Mouse (Mus musculus) kidney, adult 11 months (tissue): ENCODE measurements around the gene Slc2a12.

Experiments
- DNase-seq: peaks from one replicate; pipeline ENCODE4 v3.0.0; 2022

The Slc2a12 gene

DNA sequence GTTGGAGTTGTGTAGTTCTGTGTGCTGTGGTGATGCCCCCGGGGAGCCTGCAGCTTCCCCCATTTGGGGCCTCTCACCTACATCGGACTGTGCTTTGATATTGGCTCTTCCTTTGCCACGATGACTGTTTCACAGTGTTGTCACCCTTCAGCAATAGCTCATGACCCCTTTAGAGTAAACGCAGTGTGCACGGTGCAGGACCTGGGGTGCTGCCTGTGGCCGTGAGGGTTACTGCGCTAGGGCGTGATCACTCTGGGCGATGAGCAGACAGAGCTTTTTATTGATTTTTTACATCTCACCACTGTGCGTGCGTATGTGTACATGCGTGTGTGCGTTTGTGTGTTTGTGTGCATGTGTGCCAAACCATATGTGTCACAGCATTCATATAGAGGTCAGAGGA lies 23.7 kb downstream of the Slc2a12 start:
- no peak for DNase-seq

DNA sequence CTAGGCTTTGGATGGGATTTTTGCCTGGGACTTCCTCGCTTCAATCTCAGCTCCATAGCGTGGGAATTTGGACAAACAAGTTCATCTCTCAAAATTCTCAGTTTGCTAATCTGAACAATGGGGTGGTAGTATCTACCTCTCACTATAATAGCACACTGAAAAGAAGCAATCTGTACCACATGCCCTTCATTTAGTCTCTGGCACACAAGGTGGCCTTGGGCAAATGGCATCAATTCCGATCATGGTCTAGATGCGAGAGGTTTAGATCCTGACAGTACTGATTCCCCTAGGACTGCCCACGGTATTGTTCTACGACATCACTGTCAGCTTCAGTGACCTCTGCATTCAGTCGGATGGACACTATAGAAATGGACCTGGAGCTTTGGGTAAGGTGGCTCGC lies 29.4 kb downstream of the Slc2a12 start:
- no peak for DNase-seq

DNA sequence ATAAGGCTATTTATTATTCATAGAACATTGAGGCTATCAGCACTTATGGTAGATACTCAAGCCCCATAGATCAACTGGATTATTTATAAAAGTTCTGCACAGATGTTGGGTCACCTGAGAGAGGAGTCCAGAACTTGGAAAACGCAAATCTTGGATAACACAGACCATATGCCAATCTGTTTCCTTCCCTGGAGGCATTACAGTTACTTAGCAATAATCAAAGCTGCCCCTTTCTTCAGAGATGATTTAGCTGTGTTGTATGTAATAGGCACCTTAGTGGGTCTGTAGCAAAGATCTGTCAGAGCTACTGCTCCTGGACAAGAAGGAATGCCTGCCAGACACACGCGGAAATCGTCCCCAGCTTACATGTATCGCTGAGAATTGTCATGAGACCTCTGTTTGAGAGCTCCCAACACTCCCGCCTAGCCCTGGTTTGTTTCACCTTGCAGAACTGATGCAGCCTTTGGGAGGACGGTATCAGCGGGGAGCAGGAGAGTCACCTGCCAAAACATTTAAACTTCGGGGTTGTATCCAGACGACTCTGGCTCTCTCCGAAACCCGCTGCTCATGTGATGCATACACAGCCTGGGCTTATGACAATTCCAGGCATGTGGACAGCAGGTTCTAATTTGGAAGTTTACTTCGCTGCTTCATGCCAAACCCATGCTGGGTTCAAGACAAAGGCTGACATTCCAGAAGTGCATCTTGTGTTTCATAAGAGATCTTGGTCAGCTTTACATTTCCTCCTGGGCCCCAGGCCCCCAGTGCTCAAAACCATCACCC lies 31.2 kb downstream of the Slc2a12 start:
- DNase-seq = no peak

DNA sequence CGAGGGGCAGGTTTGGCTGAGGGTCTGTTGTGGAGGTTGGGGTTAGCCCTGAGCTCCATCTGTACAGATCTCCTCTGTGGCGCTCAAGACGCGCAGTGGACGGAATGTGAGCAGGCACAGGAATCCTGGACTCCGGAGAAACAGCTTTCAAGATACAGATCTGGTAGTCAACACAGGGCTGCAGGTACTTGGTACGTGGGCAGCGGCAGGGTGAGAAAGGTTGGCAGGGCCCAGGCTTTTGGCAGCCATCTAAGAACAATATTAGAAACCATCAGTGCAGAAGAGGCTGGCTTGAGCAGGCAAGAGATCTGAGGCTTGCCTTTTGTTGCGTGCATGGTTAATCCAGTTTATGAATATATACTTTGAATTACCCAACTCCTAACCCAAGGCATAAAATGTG lies 51.4 kb downstream of the Slc2a12 start:
- peak; percentile 47 for DNase-seq

DNA sequence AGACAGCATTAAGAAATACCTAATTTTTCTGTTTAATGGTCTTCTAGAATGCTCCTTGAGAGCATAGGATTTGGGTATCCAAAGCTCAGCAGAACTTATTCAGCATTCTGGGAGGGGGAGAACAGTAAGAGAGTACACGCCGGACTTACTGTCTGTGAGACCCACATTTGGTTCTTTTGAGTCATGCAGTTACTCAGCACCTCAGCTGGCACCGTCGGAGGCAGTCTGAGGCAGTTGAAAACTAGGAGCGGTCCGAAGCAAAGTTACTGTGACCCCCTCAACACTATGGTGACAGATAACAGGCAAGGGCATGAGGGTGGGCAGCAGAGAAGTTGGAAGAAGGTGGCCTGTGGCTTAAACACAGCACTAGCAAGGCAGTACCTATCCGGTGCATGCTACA lies 52.1 kb downstream of the Slc2a12 start:
- DNase-seq = no peak

DNA sequence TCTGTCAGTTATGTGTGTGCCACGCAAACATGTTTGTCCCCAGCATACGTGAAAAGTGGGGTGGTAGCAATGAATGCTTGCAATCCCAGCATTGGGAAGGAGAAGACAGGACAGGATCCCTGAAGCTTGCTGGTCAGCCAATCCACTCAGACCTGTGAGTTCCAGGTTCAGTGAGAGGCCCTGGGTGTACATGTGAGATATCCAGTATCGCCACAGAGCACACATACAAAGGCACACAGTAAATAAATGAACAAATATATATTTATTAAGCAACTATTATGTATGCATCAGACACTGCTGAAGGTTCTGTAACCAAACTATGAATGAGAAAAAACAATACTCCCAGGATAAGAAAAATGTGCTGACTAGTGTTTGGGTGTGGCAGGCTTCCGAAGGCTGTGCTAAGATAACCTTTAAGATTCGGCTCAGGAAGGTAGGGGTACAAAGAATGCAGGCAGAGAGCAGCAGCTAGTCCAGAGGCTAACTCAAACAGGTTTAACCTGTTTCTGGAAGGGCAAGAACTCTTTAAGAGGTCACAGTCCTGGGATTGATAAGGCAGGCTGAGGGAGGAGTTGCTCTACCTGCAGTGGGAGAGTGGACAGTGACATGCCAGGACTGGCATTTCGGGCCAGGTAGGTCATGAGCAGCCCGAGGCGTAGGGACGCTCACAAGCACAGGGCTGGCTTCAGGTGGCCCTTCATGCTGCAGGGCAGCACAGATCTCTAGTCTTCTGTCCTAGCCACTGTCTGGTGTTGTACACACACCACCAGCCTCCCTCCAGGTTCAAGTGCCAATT lies 53.5 kb downstream of the Slc2a12 start:
- DNase-seq = peak; percentile 32

DNA sequence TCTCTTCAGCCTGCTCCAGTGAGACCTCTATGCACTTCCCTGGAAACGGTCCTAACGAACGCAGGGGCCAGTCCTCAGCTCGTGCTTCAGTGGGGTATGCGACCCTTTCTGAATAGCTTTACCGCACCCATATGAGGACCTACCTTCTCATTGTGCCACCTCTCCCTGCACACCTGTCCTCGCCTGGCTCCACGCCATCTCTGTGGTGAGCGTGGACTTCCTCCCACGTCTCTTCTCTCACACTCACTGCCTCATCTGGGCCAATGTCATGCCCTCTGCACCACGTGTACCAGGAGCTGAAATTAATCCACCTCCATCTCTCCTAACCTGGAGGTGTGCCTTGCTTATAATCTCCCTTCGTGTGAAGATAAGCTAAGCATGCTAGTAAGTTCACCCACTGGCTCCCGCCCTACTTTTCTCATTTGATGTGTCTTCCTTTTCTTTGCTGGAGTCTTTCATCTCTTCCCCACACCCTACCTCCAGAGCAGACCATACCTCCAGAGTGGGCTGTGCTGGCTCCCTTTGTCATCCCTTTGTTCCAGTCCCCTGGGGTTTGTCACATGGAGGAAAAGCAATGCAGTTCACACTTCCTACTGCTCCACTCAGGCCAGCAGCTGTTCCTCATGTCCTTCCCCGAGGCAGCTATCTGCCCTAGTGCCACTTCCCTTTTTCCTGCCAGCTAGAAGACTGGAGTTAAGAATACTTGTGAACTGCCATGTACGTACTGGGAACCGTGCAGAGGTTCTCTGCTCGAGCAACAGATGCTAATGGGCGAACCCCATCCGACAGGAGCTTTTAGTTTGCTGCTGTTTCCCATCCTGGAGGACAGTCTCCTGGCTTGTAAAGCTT lies 54.9 kb downstream of the Slc2a12 start:
- DNase-seq = no peak

DNA sequence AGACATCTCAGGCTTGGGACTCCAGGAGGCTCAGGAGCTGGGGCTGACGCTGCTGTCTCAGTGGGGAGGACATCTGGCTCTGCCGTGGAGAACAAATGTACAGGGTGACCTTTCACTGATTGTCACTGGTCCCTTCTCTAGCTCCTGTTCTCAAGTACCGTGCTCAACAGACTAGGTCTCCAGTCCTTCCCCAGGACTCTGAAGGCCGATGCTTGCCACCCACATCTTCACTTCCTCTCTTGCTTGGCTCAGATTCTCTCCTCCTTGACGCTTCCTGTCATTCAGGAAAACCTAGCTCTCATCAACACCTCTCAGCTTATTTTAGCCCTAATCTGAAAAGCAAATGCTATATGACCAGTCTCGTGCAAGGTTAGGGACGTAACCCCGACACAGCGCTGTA lies 56.0 kb downstream of the Slc2a12 start:
- DNase-seq = no peak

DNA sequence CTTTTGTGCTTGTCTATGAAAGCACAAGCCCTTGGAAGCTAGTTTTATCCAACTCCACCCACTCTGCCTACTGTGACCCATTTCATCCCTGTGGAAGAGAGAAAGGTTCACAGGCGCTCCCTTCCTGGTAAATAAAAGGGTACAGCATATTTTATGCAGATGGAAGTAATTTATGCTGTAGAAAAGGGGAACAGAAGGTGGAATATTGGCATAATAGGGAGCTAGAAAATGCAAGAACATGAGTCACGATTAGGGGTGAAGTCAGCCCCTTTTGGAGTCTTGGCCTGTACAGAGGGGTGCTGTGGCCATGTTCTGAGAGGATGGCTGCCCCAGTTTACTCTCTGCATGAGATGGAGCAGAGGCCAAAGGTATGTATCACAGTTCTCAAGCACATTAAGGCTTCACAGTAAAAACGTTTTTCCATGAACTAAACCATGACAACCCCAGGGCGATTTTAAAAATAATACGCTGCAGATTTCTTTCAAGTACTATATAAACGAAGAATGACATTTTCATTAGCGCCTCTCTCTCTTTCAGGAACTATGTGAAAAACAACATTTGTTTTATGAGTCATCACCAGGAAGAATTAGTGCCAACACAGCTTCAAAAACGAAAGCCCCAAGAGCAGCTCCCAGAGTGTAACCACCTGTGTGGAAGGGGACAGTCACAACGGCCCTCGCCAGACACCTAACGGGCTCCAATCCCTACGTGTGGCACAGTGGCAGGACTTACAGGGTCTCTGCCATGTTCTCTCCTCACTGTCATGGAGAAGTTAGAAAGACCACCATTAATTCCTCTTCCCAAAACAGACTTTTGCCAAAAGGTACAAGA lies 56.9 kb downstream of the Slc2a12 start:
- DNase-seq = no peak

DNA sequence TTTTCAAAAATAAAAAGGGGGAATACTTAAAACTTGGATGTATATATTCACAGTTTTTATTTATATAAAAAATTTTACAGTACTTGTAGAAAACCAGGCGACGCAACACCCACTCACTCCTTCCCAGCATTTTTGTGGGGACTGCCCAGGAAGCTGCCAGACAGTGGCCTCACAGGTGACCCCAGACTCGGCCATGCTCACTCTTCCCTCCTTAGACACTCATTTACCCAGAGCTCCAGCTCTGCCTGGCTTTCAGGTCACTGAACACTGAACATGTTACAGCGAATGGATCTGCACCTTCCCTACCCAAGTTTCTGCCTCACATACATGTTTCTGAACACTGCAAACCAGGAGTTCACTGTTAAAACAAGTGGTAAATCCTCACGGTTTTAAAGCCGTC lies 59.0 kb downstream of the Slc2a12 start:
- DNase-seq = no peak

DNA sequence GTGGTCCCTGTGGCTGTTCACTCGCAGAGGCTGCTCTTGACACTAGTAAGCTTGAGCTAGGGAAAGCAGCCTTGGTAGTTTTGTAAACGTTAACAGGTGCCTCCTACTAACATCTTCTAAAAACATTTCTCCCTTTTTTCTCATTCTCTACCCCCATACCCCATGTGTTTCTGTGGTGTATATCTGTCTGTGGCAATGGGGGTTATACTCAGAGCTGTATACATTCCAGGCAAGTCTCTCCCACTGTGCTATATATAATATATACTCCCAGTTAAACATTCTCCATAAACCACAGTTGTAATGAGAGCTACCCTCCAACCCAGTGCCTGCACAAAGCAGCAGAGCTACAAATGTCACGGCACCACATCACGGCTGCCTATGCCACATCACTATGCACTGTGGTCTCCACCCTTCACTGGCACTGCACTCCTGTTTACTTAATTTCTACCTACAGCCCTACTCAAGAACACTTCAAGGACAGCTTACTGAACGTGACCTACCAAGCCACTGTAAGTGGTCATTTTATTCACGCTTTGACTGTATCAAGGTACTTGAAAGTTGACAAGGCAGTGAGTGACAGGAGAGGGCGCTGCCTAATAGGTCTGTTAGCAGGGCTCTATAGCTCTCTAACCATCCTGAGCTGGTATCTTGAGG lies 63.5 kb downstream of the Slc2a12 start:
- no peak for DNase-seq

DNA sequence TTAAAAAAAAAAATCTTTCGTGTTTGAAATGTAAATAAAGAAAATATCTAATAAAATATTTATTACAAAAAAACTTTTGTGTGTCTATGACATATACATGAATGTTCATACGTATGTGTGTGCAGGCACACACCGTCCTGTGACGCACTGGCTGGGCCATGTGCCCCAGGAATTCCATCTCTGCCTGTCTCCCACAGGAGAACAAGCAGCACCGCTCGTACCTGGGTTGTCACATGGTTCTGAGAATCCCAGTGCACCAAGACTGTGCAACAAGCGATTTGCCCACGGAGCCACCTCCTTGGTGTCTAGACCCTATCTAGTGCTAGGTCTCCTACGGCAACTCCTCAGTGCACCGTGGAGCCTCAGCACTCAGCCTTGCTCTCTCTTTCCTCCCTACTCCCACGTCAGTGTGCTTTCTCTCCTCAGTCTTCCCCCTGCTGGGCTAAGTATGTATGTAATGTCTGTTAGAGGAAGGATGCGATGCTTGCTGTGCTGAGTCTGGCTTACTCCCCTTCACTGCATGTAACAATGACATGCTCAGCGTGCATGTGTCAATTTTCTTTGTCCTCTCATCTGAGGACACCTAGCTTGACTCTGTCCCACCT lies 65.5 kb downstream of the Slc2a12 start:
- DNase-seq = no peak

DNA sequence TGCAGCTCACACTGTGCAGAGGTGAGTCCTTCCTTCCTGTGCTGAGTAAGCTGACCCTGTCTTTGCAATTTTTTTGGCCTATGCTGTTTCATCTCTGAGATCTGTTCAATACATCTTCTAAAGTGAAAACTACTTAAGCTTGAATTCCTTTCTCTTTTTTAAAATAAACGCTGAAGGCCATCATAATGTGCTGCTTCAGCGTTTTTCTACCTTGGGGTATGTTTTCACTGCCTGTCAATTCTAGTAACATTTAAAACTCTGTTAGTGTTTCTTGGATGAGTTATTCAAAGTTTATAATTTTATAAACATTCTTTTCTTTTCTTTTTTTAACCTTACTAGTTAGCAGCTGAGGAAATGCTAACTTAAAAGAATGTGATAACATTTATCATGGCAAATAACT lies 68.1 kb downstream of the Slc2a12 start:
- no peak for DNase-seq

DNA sequence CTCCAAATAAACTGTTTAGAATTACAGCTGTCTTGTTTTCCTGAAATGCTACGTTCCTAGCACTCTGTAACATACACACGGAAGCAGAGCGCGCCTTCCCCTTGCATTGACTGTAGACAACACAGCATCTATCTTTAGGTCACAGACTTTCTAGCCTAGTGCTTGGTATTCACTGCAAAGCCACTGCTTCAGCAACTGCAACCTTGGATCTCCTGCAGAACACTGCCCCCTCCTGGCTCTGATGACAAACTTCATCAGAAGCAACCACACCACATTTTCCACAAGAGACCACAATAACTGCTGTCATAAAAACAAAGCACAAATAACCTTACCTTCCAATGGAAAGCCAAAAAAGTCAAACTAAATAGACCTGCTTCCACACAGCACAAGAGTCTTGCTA lies 69.7 kb downstream of the Slc2a12 start:
- no peak for DNase-seq

DNA sequence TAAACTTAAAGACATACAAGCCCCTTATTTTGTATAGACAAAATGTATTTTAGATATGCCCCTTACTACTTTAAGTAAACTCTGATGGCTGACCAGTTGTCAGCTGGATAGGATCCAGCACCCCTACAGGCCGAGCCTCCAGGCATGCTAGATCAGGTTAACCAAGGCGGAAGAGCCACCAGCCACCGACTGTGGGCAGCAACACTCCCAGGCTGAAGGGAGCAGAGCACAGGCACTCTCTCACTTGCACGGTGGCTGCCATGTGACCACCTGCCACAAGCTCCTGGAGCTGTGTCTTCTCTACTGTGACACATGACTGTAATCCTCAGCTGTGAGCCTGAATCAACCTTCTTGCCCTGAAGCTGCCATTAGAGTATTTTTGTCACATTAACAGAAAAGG lies 73.7 kb downstream of the Slc2a12 start:
- DNase-seq = no peak

DNA sequence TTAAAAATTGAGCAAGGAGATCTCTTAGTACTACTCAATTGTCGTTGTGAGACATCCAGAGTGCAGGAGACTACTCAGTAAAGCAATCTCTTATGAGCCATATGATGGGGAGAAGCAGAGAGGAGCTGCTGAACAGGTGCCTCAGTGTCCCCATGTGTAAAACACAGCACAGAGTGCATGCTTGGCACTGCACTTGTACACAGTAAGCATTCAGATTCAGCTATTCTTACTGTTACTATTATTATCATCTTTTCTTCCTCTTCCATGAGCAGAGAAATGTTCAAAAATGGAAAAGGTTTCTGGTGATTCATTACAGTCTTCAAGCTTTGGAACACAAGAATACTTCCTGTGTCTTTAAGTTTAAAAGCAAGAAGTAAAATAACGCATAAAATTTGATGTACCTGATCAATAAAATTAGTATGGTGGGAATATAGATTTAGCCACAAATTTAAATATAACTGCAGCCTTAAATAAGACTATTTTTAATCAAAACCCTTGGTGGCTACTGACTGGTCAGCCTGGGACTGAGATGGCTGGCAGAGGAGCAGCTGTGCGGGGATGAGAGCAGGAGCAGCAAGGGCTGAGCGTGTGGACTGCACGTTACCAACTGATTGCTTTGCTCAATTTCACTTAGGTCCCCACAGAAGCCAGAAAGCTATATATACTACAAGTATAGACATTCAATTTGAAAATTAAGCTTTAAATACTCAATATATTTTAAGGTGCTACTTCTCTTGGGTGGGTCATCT lies 76.1 kb downstream of the Slc2a12 start:
- DNase-seq = no peak

DNA sequence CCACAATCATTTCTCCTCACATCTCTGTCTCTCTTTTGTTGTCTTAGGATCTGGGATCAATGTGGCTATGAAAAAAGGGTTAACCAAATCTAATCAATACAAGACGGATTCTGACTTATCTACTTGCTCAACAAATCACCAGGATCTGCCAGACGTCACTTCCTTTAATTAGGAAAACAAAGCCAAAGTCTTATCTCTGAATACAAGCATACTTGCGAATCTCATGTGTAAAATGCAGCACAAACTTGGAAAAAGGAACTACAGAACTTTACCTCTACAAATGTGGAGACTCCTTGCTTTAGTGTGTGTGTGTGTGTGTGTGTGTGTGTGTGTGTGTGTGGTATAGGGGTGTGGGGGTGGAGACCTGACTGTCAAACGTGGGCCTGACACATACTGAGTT lies 80.4 kb downstream of the Slc2a12 start:
- DNase-seq = no peak

DNA sequence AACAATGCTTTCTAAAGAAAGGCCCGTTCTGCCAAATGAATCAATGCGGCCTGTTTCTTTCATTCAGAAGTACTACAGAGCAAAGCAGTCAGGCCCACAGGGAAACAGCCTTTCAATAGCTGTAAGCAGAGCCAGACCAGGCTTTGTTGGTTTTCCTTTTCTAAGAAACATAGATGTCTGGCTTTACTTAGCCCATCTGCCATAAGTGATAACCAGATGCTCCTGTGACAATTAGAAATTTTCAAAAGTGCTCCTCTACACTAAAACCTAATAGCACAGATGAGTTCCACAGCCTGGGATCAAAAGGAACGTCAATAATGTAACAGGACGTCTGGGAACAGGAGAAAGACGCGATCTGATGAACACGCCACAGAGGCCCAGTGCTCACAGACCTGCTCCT lies 81.5 kb downstream of the Slc2a12 start:
- no peak for DNase-seq

DNA sequence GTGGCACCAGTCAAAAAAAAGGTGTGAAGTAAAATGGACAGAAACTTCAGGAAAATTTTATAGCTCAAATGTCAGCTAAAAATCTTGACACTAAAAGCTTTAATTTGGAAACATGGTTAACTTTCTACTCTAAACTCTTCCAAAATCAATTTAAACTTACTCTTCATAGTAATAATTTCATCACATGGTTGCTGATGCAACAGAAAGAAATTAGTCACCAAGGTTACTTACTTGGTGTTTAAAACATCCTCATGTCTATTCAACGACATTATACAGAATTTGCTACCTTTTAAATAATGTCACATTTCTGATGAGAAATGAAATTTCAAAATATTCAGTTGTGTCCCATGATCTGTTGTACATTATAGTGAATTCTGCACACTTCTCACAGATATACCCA lies 83.4 kb downstream of the Slc2a12 start:
- DNase-seq = no peak

DNA sequence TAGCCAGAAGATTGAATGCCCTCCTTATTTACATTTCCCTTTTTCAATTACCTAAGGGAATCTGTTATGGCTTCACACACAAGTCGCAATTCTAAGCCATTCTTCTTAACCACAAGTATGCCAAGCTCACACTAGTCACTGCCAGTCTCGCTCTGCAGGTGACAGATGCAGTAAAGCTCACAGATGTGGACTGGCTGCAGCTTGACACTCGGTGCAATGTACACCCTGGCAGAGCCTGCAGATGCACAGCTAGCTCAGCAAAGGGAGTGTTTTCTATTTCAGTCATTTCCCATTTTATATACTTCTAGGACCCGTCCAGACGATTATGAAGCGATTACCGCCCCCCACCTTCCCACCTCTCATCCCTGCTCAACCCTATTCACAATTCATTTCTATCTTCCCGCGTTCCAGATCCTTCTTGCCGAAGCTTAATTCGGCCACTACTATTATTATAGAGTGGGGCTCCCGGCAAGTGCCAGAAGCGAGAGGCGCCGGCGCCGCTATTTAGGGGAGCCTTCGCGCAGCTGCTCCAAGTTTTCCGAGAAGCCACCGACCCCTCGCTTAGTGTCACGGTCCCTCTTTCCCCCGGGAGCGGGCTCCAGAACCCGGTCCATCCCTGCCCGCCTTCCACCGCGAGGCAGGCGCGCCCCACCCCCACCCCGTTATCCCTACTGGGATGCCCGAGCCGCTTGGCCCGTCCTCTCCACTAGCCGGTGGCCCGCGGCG lies 85.6 kb downstream of the Slc2a12 start:
- no peak for DNase-seq
